Mouse (Mus musculus) midbrain, embryonic 14.5 days (tissue): Measurements from ENCODE around the gene Slc37a2. TPM values are rescaled to one million over a fixed set of nuclear protein-coding genes. Genes with fewer than 3 reads are reported as not detected.

Experiments used
- polyA plus RNA-seq: library from polyadenylated mRNA; unstranded; fragments of >200 nt; fragmentation: Nextera tagmentation; extraction: Ambion mirVana; gene quantifications from 2 replicates; pipeline ENCODE4 v1.2.1, GENCODE M21; 2014

Slc37a2 gene
- polyA plus RNA-seq, 1 experiment from 2014 or later, result 1.7 TPM

Other genes starting within 250 kb of the Slc37a2 start
- gene Pknox2, start 108.3 kb downstream of the Slc37a2 start, polyA plus RNA-seq, result 18.4 and 19.6 TPM in 2 replicates
- gene Tmem218, start 47.5 kb downstream of the Slc37a2 start, polyA plus RNA-seq, result 8.4 and 10.1 TPM in 2 replicates
- 8.5 and 9.4 TPM in 2 replicates for gene Ccdc15, start 92.7 kb upstream of the Slc37a2 start, polyA plus RNA-seq
- gene Hepacam, start 111.6 kb upstream of the Slc37a2 start, polyA plus RNA-seq, result 6.1 and 11.9 TPM in 2 replicates
- 2.6 and 4.5 TPM in 2 replicates for gene Robo4, start 146.2 kb upstream of the Slc37a2 start, polyA plus RNA-seq
- 8.9 and 13.3 TPM in 2 replicates for gene Robo3, start 177.5 kb upstream of the Slc37a2 start, polyA plus RNA-seq
- 32.5 and 42.9 TPM in 2 replicates for gene Msantd2, start 233.6 kb upstream of the Slc37a2 start, polyA plus RNA-seq